Mouse (Mus musculus) embryonic fibroblast, embryonic 13.5 days (primary cell): ENCODE measurements at regions not wholly inside any gene's neighbourhood (a gene's known extent, or its start where the extent isn't known, plus 50 kb on each side); places are given as distances from the start of the nearest gene placed in this dataset.

Experiments
- H3K27ac ChIP-seq: 2 replicates; pipeline ENCODE4 v1.5.1; 2012; ENCODE audit warnings: low read length, control low read depth, inconsistent platforms; ENCODE audit not compliant: insufficient read depth
- H3K4me1 ChIP-seq: 2 replicates; pipeline ENCODE4 v1.6.1; 2011; ENCODE audit warnings: low read length; ENCODE audit not compliant: control insufficient read depth, insufficient read depth
- H3K4me3 ChIP-seq: 2 replicates; pipeline ENCODE4 v1.5.1; 2011; ENCODE audit warnings: mild to moderate bottlenecking, control low read depth, low read length; ENCODE audit not compliant: insufficient read depth
- CTCF ChIP-seq: IDR thresholded peaks from 2 replicates; pipeline ENCODE4 v1.5.1; 2011; ENCODE audit warnings: mild to moderate bottlenecking, control low read depth, low read length, moderate library complexity, borderline replicate concordance; ENCODE audit not compliant: insufficient read depth
- POLR2A ChIP-seq: IDR thresholded peaks from 2 replicates; pipeline ENCODE4 v1.6.1; 2011; ENCODE audit warnings: low read depth, mild to moderate bottlenecking, control low read depth, low read length, moderate library complexity

DNA sequence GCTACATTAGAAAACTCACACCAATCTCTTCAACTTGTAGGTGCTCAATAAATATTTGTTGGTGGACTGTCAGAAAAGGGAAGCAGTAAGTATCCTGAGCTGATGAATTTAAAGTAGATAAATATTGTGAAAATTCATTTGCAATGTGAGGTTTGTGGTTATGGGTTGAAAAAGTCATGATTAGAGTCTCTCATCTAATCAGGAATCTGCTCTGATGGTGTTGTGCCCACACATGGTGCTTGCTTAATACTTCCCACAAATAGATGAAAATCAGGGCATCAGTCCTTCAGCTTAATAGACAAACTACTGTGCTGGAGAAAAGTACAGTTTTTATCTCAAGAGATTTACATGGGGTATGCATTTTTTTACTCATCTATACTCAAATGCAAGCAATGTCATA lies 59.9 kb downstream of the S1pr1 start:
- Histone ChIP-seq H3K27ac (no peak overlapping the region), H3K4me1 (no peaks in the 10 kb centered on the region), H3K4me3 (no peak overlapping the region)
- TF ChIP-seq POLR2A = no peak
- TF ChIP-seq CTCF = no peak

GRCm38 (mm10) chr3:115652236-115652635 lies 62.6 kb downstream of the S1pr1 start:
- no peak overlapping the region for H3K4me3 ChIP-seq
- H3K4me1 ChIP-seq = peaks cover 5% of the 10 kb centered on the region
- H3K27ac ChIP-seq = no peak overlapping the region
- no peak for TF ChIP-seq CTCF
- no peak for TF ChIP-seq POLR2A

DNA sequence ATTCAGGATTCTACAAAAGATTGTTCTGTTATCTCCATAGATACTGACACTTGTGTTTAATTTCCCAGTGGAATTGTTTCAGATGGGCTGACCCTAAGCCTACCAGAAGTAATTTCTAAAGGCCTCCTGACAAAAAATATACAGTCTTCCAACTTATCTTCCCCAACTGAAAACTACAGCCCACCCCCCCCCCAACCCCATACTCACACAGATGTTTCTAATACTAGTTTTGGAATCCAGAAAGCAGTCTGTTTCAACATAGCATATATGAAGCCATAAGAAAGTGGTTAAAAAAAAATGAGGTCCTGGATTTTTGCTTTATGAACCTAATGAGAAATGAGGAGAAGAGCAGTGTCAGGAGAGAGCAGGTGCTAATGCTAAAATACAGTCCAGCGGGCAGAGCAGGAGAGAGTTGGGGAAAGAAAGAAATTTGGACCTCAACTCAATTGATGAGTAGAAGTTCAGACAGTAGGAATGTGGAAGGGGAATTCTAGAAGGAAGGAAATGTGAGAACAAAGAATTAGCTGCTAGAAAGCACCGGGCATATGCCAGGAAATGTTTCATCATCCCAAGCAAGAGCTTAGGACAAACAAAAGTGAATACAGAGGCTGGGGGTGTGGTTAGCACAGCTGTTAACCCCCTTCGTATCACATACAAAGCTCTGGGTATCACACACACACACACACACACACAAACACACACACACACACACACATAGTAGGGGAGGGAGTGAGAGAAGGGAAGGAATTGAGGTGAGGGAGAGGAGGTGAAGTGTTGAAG lies 65.3 kb downstream of the S1pr1 start:
- Histone ChIP-seq H3K4me1 (peaks cover 15% of the 10 kb centered on the region), H3K27ac (peak overlapping the region; percentile 87), H3K4me3 (no peak overlapping the region)
- TF ChIP-seq CTCF (no peak), POLR2A (no peak)

GRCm38 (mm10) chr3:115646993-115647392 lies 67.9 kb downstream of the S1pr1 start:
- H3K4me3 ChIP-seq = no peak overlapping the region
- peak overlapping the region; percentile 91 for H3K27ac ChIP-seq
- peaks cover 15% of the 10 kb centered on the region for H3K4me1 ChIP-seq
- TF ChIP-seq CTCF (no peak), POLR2A (no peak)

GRCm38 (mm10) chr3:115644307-115644706 lies 70.6 kb downstream of the S1pr1 start:
- Histone ChIP-seq H3K27ac (no peak overlapping the region), H3K4me3 (no peak overlapping the region), H3K4me1 (peaks cover 10% of the 10 kb centered on the region)
- TF ChIP-seq CTCF (no peak), POLR2A (no peak)

GRCm38 (mm10) chr3:115642846-115643260 lies 72.0 kb downstream of the S1pr1 start:
- H3K4me1 ChIP-seq = peaks cover 10% of the 10 kb centered on the region
- H3K27ac ChIP-seq = peak overlapping the region; percentile 27; the same call in 1 of the 2 replicates
- TF ChIP-seq POLR2A (no peak), CTCF (peak; percentile 66; the same call in 1 of the 2 replicates)
- H3K4me3 ChIP-seq = no peak overlapping the region

DNA sequence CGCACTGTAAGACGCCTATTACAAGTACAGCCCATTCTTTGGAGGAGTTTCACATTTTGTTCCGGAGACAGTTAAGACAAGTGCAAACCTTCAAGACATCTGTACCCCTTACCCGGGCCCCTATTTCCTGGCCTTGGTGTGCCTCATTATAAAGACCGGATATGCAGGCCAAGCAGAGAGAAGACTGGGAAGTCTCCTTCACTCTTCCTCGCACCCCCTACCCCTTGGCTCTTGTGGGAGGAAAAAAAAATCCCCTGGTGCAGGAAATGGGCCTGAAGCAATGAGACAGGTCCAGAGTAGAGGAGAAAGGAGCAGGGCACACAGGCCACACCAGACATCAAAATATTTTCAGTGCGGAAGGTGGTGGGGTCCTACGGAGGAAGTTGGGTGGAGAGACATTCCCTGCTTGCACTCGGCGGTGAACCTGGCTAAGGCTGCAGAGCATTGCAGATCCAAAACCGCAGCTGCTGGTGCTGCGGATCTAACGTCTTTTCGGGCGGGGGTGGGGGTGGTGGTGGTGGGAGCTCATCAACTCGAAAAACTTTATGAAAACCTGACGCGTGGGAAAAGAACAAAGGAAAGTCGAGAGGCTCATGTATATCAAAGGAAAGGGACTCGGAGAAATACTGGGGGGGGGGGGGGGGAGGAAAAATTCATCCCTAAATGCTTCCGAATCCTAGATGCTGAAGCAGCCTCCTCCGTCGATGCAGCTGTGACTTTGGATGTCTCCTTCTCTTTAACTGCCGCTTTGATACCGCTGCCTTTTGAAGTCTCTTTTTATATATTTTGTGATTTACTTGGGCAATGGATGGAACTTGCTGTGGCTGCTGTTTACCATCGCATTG lies 72.6 kb downstream of the S1pr1 start:
- peak overlapping the region; percentile 20; the same call in 1 of the 2 replicates for H3K4me3 ChIP-seq
- TF ChIP-seq POLR2A (0 out of 2 replicates have a peak, but pooled peaks have one; percentile 29), CTCF (no peak)
- H3K4me1 ChIP-seq = peaks cover 10% of the 10 kb centered on the region
- no peak overlapping the region for H3K27ac ChIP-seq

- Histone ChIP-seq H3K27ac (no peak overlapping the region), H3K4me1 (peaks cover 5% of the 10 kb centered on the region), H3K4me3 (no peak overlapping the region)
- no peak for TF ChIP-seq CTCF
- TF ChIP-seq POLR2A = no peak
Measured at GRCm38 (mm10) chr3:115641411-115641810, 73.5 kb downstream of the S1pr1 start.

DNA sequence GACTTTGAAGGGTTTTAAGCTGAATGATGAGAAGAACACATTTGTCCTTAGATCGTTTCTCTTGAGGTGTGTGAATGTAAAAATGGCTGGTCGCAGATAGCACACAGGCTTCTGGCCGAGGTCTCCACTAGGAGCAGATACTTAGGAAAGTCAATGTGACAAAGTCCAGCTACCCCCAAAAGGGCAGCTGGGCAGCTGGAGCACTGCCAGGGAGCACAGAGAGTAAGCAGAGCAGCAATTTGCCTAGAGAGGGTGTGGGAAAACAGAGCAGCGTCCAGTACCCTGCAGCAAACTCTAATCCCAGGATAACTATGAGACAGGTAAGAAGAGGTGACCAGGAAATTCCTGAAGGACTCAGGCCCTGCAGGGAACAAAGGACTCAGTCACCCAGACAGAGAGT lies 79.4 kb downstream of the S1pr1 start:
- Histone ChIP-seq H3K4me1 (no peaks in the 10 kb centered on the region), H3K27ac (no peak overlapping the region), H3K4me3 (no peak overlapping the region)
- no peak for TF ChIP-seq CTCF
- no peak for TF ChIP-seq POLR2A

DNA sequence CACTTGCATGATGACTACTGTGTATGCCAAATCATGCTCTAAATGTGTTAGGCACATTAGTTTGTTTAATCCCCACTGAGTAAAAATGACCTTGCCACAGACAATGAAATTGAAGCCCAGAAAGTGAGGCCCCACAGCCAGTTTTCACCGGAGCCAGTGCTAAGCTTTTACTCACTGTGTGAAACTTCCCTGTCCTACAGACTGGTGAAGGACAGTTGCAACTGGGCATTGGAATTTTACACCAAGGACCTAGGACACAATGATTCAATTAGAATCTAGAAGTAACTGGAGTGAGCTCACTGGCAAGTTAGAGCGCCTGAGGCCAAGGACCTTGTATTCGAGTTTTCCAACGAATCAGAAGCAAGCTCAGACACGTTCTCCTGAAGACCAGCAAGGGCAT lies 79.8 kb downstream of the S1pr1 start:
- Histone ChIP-seq H3K27ac (no peak overlapping the region), H3K4me1 (no peaks in the 10 kb centered on the region), H3K4me3 (no peak overlapping the region)
- no peak for TF ChIP-seq CTCF
- no peak for TF ChIP-seq POLR2A
